Mouse (Mus musculus) adrenal gland, adult 18-20 months (tissue): ENCODE data around the gene Zfp235. TPM values are rescaled to one million over a fixed set of nuclear protein-coding genes. Genes with fewer than 3 reads are reported as not detected.

Source experiments
- DNase-seq, 2 experiments: peaks; one replicate each; pipeline ENCODE4 v3.0.0; 2021 to 2022; ENCODE audit warnings: low spot score in 2 of 2
- total RNA-seq, 2 experiments: library from RNA; stranded (reverse); gene quantifications; 1 replicate in 1 of 2; 2 replicates in 1 of 2; pipeline ENCODE4 v1.2.3; 2021

Zfp235 gene
- total RNA-seq, 2 experiments from 2014 or later, result 8.7 to 10.0 TPM

- no peak for DNase-seq
Measured at GRCm38 (mm10) chr7:24191361-24191760, 57.4 kb downstream of the Zfp235 start.

Other genes with a start within 250 kb of the Zfp235 start
- not detected for gene Vmn1r178, start 242.2 kb upstream of the Zfp235 start, total RNA-seq
- gene Vmn1r179, start 207.2 kb upstream of the Zfp235 start, total RNA-seq, result not detected
- gene Vmn1r180, start 183.5 kb upstream of the Zfp235 start, total RNA-seq, result not detected
- not detected for gene Vmn1r181, start 159.6 kb upstream of the Zfp235 start, total RNA-seq
- not detected for gene V1rd19, start 132.5 kb upstream of the Zfp235 start, total RNA-seq
- not detected for gene Vmn1r183, start 80.9 kb upstream of the Zfp235 start, total RNA-seq
- 10 to 100 TPM; 23.3 to 32.2 TPM for gene Zfp180, start 52.2 kb upstream of the Zfp235 start, total RNA-seq
- gene Zfp112, start 21.9 kb upstream of the Zfp235 start, total RNA-seq, result 1 to 10 TPM; 3.3 to 4.1 TPM
- gene Zfp114, start 40.9 kb downstream of the Zfp235 start, total RNA-seq, result under 1 TPM in 1 of 2 experiments, not detected in 1; 0.19 TPM
- 1 to 10 TPM; 7.2 to 8.2 TPM for gene Zfp111, start 77.3 kb downstream of the Zfp235 start, total RNA-seq
- 1 to 10 TPM; 3.1 to 3.2 TPM for gene Zfp109, start 103.4 kb downstream of the Zfp235 start, total RNA-seq
- 1 to 10 TPM; 2.1 to 2.9 TPM for gene Zfp108, start 120.6 kb downstream of the Zfp235 start, total RNA-seq
- 1 to 10 TPM; 3.1 to 4.5 TPM for gene Zfp93, start 136.3 kb downstream of the Zfp235 start, total RNA-seq
- gene Zfp61, start 167.1 kb downstream of the Zfp235 start, total RNA-seq, result 1 to 10 TPM; 6.9 to 7.0 TPM
- 1 to 10 TPM; 4.2 to 4.4 TPM for gene Zfp94, start 182.5 kb downstream of the Zfp235 start, total RNA-seq
- 1 to 10 TPM in 1 of 2 experiments, under 1 TPM in 1; 0.73 to 1.3 TPM for gene Tescl, start 199.8 kb downstream of the Zfp235 start, total RNA-seq
- not detected for gene Lypd5, start 215.0 kb downstream of the Zfp235 start, total RNA-seq
- 1 to 10 TPM in 1 of 2 experiments, under 1 TPM in 1; 0.60 to 1.5 TPM for gene Kcnn4, start 236.1 kb downstream of the Zfp235 start, total RNA-seq